Mouse (Mus musculus) liver, embryonic 11.5 days (tissue): ENCODE results near the gene Coq8a. TPM values are rescaled to one million over a fixed set of nuclear protein-coding genes. Genes with fewer than 3 reads are reported as not detected.

Experiments
- ATAC-seq: fragments of 200-750 bp; cut with Nextera tagmentation; replicated peaks from 2 replicates; pipeline ENCODE4 v1.8.0; 2017; ENCODE audit warnings: moderate number of reproducible peaks, mild to moderate bottlenecking, moderate TSS enrichment, moderate library complexity; ENCODE audit not compliant: low FRiP score
- DNase-seq: peaks from one replicate; pipeline ENCODE4 v3.0.0-alpha.2; 2017; ENCODE audit warnings: low spot score
- H3K27ac ChIP-seq: fragments of 300-500 bp; sonication (generic); 2 replicates; pipeline ENCODE4 v1.5.1; 2014; ENCODE audit warnings: mild to moderate bottlenecking, low read depth, low read length, control low read depth
- H3K27me3 ChIP-seq: fragments of 300-500 bp; sonication (generic); replicated peaks from 2 replicates; pipeline ENCODE4 v1.6.1; 2014; ENCODE audit warnings: low read length, mixed read lengths; ENCODE audit not compliant: control insufficient read depth, insufficient read depth
- H3K36me3 ChIP-seq: fragments of 300-500 bp; sonication (generic); 2 replicates; pipeline ENCODE4 v1.6.1; 2014; ENCODE audit warnings: mild to moderate bottlenecking, low read length, moderate library complexity, mixed read lengths; ENCODE audit not compliant: control insufficient read depth, insufficient read depth
- H3K4me1 ChIP-seq: fragments of 300-500 bp; sonication (generic); replicated peaks from 2 replicates; pipeline ENCODE4 v1.6.1; 2014; ENCODE audit warnings: low read length, mixed read lengths; ENCODE audit not compliant: control insufficient read depth, insufficient read depth
- H3K4me2 ChIP-seq: fragments of 300-500 bp; sonication (generic); 2 replicates; pipeline ENCODE4 v1.6.1; 2014; ENCODE audit warnings: mild to moderate bottlenecking, control low read depth, moderate library complexity
- H3K4me3 ChIP-seq: fragments of 300-500 bp; sonication (generic); 2 replicates; pipeline ENCODE4 v1.5.1; 2014; ENCODE audit warnings: low read depth, low read length, control low read depth
- H3K9ac ChIP-seq: fragments of 300-500 bp; sonication (generic); 2 replicates; pipeline ENCODE4 v1.6.1; 2014; ENCODE audit warnings: low read depth, low read length, control low read depth
- H3K9me3 ChIP-seq: fragments of 300-500 bp; sonication (generic); 2 replicates; pipeline ENCODE4 v1.6.1; 2016; ENCODE audit warnings: low read length, inconsistent platforms, mixed read lengths; ENCODE audit not compliant: control insufficient read depth
- WGBS: fragments of 180-500 bp; shearing (Covaris S2); extraction: QIAGEN DNeasy Blood & Tissue Kit; methylation state at CpG from one replicate; pipeline ENCODE4 v1.1.7; 2014; 5-methylcytosine and 5-hydroxymethylcytosine counted together
- polyA plus RNA-seq: library from polyadenylated mRNA; unstranded; fragments of >200 nt; fragmentation: Nextera tagmentation; extraction: Ambion mirVana; gene quantifications from 2 replicates; pipeline ENCODE4 v1.2.1, GENCODE M21; 2014

Gene Coq8a
- polyA plus RNA-seq, 1 experiment from 2014 or later, result 6.7 TPM

DNA sequence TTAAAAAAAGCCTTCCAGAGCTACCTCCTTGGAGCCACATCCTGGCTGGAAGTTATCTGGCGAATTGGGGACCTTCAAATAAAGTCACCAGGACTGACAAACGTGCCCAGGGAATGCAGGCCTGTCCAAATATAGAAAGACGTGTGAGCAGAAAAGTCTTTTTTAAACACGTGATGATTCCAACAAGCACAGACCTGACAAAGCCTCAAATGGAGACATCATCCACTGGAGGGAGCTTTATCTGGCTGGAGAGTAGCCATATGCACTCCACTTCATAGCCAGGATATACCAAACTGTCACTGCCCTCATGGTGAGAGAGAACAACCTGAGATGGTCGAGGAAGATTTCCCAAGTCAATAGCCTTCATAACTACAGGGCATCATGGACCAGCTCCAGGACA is 13.5 kb downstream of the Coq8a start:
- Histone ChIP-seq H3K9ac (no peak overlapping the region), H3K36me3 (no peaks in the 10 kb centered on the region), H3K27me3 (no peaks in the 10 kb centered on the region), H3K4me2 (no peak overlapping the region), H3K4me1 (peaks cover 14% of the 10 kb centered on the region), H3K4me3 (no peak overlapping the region), H3K27ac (no peak overlapping the region), H3K9me3 (no peaks in the 10 kb centered on the region)
- DNase-seq (no peak), ATAC-seq (no peak)
- WGBS, result 65% methylated on average over 5 of the region's 5 CpGs

DNA sequence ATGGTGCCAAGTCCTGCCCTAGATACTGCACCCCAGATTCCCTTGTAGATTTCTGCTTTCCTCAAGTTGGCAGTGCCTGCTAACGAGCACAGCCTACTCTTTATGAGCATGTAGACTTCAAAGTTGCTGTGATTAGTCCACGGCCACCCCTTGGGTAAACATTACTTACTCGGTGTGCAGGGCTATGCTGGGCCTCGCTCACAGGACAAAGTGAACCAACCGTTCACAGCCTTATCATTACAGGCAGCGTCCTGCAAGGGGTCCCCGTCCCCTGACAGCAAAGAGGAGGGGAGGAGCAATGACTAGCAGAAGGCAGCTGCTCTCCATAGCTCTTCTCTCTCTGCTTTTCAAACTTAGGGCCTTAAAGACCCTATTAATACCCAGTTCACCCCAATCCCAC is 14.6 kb downstream of the Coq8a start:
- H3K4me3 ChIP-seq, result no peak overlapping the region
- no peaks in the 10 kb centered on the region for H3K9me3 ChIP-seq
- no peak overlapping the region for H3K9ac ChIP-seq
- H3K4me1 ChIP-seq, result peaks cover 14% of the 10 kb centered on the region
- H3K27ac ChIP-seq, result no peak overlapping the region
- WGBS, result 27% methylated on average over 7 of the region's 7 CpGs
- ATAC-seq, result peak; percentile 89
- no peaks in the 10 kb centered on the region for H3K27me3 ChIP-seq
- no peaks in the 10 kb centered on the region for H3K36me3 ChIP-seq
- peak overlapping the region; percentile 30; the same call in 1 of the 2 replicates for H3K4me2 ChIP-seq
- DNase-seq, result no peak

DNA sequence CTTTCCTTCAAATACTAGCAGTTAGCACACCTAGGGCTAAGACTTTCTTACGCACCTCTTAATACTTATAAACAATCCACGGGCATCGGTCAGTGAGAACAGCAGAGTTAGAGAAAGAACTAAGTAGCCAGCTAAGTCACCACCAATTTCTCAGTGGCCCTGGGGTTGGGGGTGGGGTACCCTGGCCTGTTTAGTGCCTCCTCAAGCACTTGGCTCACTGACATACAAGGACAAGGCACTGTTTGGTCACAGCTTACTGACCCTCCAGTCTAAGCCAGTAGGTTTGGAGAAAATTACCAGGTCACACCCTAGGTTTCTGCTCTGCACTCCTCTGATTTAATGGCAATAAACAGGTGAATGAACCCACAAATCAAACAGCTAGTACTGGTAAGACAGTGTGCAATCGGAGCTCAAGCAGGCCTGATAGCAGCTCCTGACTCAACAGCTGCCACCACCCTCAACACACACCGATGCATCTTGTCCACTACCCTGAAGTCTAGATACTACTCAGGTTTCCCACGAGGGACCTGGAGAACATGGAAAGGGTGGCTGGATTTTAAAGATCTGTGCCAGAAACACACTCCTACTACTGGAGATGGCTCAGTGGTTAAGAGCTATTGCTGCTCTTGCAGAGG is 15.8 kb downstream of the Coq8a start:
- H3K4me2 ChIP-seq, result no peak overlapping the region
- peaks cover 14% of the 10 kb centered on the region for H3K4me1 ChIP-seq
- no peaks in the 10 kb centered on the region for H3K27me3 ChIP-seq
- ATAC-seq, result no peak
- H3K27ac ChIP-seq, result no peak overlapping the region
- no peak overlapping the region for H3K9ac ChIP-seq
- no peaks in the 10 kb centered on the region for H3K9me3 ChIP-seq
- DNase-seq, result no peak
- WGBS, result 83% methylated on average over 6 of the region's 6 CpGs
- no peaks in the 10 kb centered on the region for H3K36me3 ChIP-seq
- no peak overlapping the region for H3K4me3 ChIP-seq

DNA sequence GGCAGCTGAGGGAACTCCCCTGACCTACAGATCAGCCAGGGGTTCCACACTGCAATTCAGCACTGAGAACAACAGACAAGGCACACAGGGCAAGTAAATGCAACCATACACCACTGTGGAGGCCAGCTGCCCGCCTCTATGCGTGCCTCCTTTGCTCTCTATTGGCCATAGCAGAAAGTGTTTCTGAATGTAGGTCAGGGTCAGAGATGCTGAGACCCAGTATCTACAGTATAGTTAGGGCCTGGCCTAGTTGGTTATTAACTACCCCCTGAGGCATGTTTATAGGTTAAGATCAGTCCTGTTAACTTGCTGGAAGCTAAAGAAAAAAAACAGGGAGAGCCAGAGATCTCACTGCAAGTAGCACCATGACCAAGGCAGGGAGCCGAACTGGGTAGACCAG is 16.7 kb downstream of the Coq8a start:
- H3K27ac ChIP-seq, result no peak overlapping the region
- ATAC-seq, result no peak

DNA sequence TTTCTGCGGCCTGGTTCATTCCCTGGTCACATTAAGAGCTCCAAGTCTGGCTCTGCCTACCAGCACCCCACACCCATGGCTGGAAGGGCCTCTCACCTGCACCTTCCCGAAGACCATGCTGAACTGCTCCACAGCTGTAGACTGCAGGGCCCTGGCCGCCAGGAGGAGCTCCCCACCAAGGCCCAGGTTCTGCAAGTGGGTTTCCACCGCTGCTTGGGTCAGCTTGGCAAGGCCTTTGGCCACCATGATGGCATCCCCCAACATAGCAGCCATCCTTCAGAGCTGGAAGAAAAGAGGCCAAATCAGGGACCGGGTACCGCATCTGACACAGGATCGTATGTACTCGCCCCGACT is 17.5 kb downstream of the Coq8a start:
- H3K9me3 ChIP-seq, result no peaks in the 10 kb centered on the region

More for the DNA sequence above, 16.7 kb downstream of the Coq8a start:
- no peaks in the 10 kb centered on the region for H3K27me3 ChIP-seq
- DNase-seq, result no peak
- no peak overlapping the region for H3K9ac ChIP-seq
- H3K36me3 ChIP-seq, result no peaks in the 10 kb centered on the region
- H3K4me3 ChIP-seq, result no peak overlapping the region
- peaks cover 14% of the 10 kb centered on the region for H3K4me1 ChIP-seq
- 66% methylated on average over 3 of the region's 3 CpGs for WGBS
- no peaks in the 10 kb centered on the region for H3K9me3 ChIP-seq
- H3K4me2 ChIP-seq, result no peak overlapping the region

DNA sequence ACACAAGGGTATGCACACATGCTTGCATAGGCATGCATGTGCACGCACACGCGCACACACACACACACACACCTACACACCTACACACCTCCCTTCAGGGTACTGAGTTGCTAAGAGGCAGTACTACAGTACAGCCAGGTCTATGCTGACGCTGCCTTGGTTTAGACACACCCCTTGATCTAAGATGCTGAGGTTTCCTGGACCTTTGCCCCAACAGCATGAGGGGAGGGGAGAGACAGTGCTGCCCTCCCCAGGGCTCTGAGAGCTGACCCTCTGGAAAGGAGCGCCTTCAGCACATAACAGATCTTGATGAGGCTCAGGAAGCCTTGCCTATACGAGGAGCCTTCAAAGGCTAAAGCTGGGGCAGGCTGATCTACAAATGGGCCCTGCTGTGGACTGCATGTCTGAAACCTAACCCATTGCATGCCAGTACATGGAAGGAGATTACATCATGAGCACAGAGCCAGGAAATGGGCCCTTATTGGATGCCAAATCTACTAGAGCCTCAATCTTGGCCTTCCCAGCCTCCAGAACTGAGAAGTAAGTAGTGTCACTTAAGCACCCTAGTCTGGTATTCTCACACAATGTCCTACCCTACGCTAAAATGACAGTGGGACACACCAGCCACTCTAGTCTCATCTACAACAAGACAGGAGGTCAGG is 18.0 kb downstream of the Coq8a start:
- Histone ChIP-seq H3K4me1 (peaks cover 14% of the 10 kb centered on the region), H3K27ac (no peak overlapping the region), H3K4me3 (no peak overlapping the region), H3K9ac (no peak overlapping the region), H3K27me3 (no peaks in the 10 kb centered on the region), H3K36me3 (no peaks in the 10 kb centered on the region), H3K9me3 (no peaks in the 10 kb centered on the region), H3K4me2 (no peak overlapping the region)
- ATAC-seq, result no peak
- WGBS, result 83% methylated on average over 7 of the region's 7 CpGs
- DNase-seq, result no peak

More for the DNA sequence above, 17.5 kb downstream of the Coq8a start:
- Histone ChIP-seq H3K27me3 (no peaks in the 10 kb centered on the region), H3K9ac (no peak overlapping the region), H3K4me2 (no peak overlapping the region), H3K4me3 (no peak overlapping the region), H3K36me3 (no peaks in the 10 kb centered on the region), H3K4me1 (peaks cover 14% of the 10 kb centered on the region), H3K27ac (no peak overlapping the region)
- ATAC-seq (no peak), DNase-seq (no peak)
- 84% methylated on average over 9 of the region's 9 CpGs for WGBS

DNA sequence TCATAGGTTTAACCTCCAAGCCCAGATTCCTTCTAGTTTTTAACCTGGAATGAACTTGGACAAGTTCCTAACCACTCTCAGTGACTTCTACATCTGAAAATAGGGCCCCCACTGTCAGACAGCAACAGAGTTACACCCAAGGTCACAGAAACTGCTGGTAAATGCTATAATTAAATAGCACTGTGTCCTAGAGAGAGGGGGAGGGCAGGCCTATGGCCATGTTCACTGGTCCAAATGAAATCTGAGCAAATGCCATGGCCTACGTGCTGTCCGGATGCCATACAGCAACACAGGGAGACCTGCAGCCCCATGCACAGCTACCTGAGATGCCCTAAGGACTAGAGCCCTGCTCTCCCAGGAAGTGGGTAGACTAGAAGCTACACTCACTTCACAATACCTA is 19.6 kb downstream of the Coq8a start:
- WGBS, result 90% methylated on average over 2 of the region's 2 CpGs
- ATAC-seq (no peak), DNase-seq (no peak)
- no peaks in the 10 kb centered on the region for H3K9me3 ChIP-seq
- no peaks in the 10 kb centered on the region for H3K27me3 ChIP-seq
- no peak overlapping the region for H3K27ac ChIP-seq
- no peak overlapping the region for H3K4me3 ChIP-seq
- H3K36me3 ChIP-seq, result no peaks in the 10 kb centered on the region
- no peak overlapping the region for H3K4me2 ChIP-seq
- H3K4me1 ChIP-seq, result peaks cover 8% of the 10 kb centered on the region; the same call in 1 of the 2 replicates
- no peak overlapping the region for H3K9ac ChIP-seq

DNA sequence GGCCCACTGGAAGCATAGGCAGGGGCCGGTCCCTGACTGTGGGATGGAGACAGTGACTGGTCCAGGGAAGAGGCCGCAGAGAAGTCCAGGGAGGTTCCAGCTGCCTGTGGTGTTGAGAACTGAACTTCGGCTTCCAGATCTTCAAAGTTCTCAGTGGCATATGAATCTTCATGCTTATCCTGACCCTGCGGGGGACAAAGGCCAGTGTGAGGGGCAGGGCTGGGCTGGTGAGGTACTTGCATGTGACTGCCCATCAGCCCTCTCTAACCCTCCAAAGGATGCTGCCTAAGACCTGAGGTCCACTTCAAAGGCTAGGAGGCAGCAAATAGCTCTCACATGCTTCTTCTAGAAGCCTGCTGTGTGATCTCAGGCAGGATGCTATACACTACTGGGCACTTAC is 20.3 kb downstream of the Coq8a start:
- no peak for ATAC-seq
- 92% methylated on average over 4 of the region's 4 CpGs for whole genome bisulfite sequencing

DNA sequence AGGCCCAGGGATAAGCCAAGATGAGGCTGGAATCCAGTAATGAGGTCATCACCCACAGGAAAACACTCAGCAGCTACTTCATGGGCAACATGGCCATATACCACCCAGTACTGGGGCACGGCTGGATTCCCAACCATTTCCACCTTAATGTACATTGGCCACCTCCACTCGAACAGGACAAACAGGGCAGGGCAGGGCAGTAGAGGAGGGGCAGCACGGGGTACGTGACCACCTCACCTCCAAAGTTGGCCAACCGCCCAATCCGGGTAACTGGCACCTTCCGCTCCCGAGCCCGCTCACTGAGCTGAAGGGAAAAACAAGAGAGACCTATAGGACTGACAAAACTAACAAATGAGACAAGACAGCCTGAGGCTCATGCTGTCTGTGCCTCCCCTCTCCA is 21.1 kb downstream of the Coq8a start:
- ATAC-seq, result no peak
- 0 out of 2 replicates have a peak, but pooled peaks cover 6% of the 10 kb centered on the region for H3K4me1 ChIP-seq
- no peak for DNase-seq
- no peaks in the 10 kb centered on the region for H3K9me3 ChIP-seq
- H3K27ac ChIP-seq, result no peak overlapping the region
- WGBS, result 86% methylated on average over 9 of the region's 9 CpGs
- H3K4me2 ChIP-seq, result no peak overlapping the region
- no peaks in the 10 kb centered on the region for H3K27me3 ChIP-seq
- H3K9ac ChIP-seq, result no peak overlapping the region
- no peak overlapping the region for H3K4me3 ChIP-seq
- H3K36me3 ChIP-seq, result no peaks in the 10 kb centered on the region

More for the DNA sequence above, 20.3 kb downstream of the Coq8a start:
- H3K4me2 ChIP-seq, result no peak overlapping the region
- H3K4me1 ChIP-seq, result 0 out of 2 replicates have a peak, but pooled peaks cover 6% of the 10 kb centered on the region
- no peak for DNase-seq
- no peaks in the 10 kb centered on the region for H3K9me3 ChIP-seq
- no peak overlapping the region for H3K9ac ChIP-seq
- H3K27me3 ChIP-seq, result no peaks in the 10 kb centered on the region
- no peak overlapping the region for H3K27ac ChIP-seq
- no peaks in the 10 kb centered on the region for H3K36me3 ChIP-seq
- H3K4me3 ChIP-seq, result no peak overlapping the region
